Mouse (Mus musculus): ENCODE measurements at regions not wholly inside any gene's neighbourhood (a gene's known extent, or its start where the extent isn't known, plus 50 kb on each side); places are given as distances from the start of the nearest gene placed in this dataset.

- in situ Hi-C loops (cut with MboI; ENCODE audit: low pct_ligation_motif_present, low pct_unique_long_range_greater_than_20kb, low sequenced_read_pairs) (no loop called here), dilution Hi-C loops (cut with MboI; ENCODE audit: extremely low pct_ligation_motif_present, extremely low pct_unique_long_range_greater_than_20kb, low sequenced_read_pairs) (no loop called here)
- no peak overlapping the region for H3K4me2 ChIP-seq (ENCODE audit: insufficient read depth, low read depth, poor library complexity, severe bottlenecking)
- no peaks in the 10 kb centered on the region for H3K79me2 ChIP-seq (replicated peaks; ENCODE audit: control insufficient read depth, extremely low read depth, insufficient read depth, poor library complexity, severe bottlenecking)
- peaks cover 77% of the 10 kb centered on the region for H3K9me3 ChIP-seq (replicated peaks; ENCODE audit: low read length)
- TF ChIP-seq CTCF (conservative IDR thresholded peaks at IDR 0.05 in 1 of 2, IDR thresholded peaks at IDR 0.05 in 1 of 2; ENCODE audit: low read depth in 2 of 2, low read length in 2 of 2) = no peak
- TF ChIP-seq ZNF384 (IDR thresholded peaks at IDR 0.05; ENCODE audit: low read depth, low read length) = no peak
- no peak for TF ChIP-seq ZMIZ1 (IDR thresholded peaks at IDR 0.05; ENCODE audit: low read depth, low read length)
- TF ChIP-seq MYC (IDR thresholded peaks at IDR 0.05; ENCODE audit: low read depth, low read length) = no peak
- no peak for TF ChIP-seq KAT2A (IDR thresholded peaks at IDR 0.05; ENCODE audit: insufficient replicate concordance, low read length)
- TF ChIP-seq MEF2A (IDR thresholded peaks at IDR 0.05; ENCODE audit: borderline replicate concordance, low read depth, low read length) = no peak
- no peak for TF ChIP-seq JUND (conservative IDR thresholded peaks at IDR 0.05; ENCODE audit: low read depth, low read length)
- no peak for TF ChIP-seq CHD1 (IDR thresholded peaks at IDR 0.05; ENCODE audit: low read depth, low read length)
- no peak for TF ChIP-seq ETS1 (conservative IDR thresholded peaks at IDR 0.05; ENCODE audit: low read depth, low read length)
- H3K27ac ChIP-seq (ENCODE audit: insufficient read depth, low read depth) = no peak overlapping the region
- H3K4me3 ChIP-seq (replicated peaks in 1 of 3; ENCODE audit: low read depth in 2 of 3, low read length in 2 of 3, poor library complexity in 1 of 3) = no peak overlapping the region
- H3K9ac ChIP-seq (ENCODE audit: insufficient read depth, low read depth) = no peak overlapping the region
- no peaks in the 10 kb centered on the region for H3K27me3 ChIP-seq (replicated peaks)
- H3K4me1 ChIP-seq (ENCODE audit: control insufficient read depth in 1 of 2, insufficient read depth in 2 of 2) = no peaks in the 10 kb centered on the region
- DNase-seq (ENCODE audit: extremely low read depth) = no peak
- no peaks in the 10 kb centered on the region for H3K36me3 ChIP-seq (replicated peaks in 1 of 2; ENCODE audit: control insufficient read depth in 1 of 2, insufficient read depth in 1 of 2, low read length in 1 of 2)
These were observed 122.6 kb downstream of the Gas1 start for GRCm38 (mm10) chr13:60054531-60054930.

GRCm38 (mm10) chr13:60054081-60054480 is 123.1 kb downstream of the Gas1 start:
- no peak overlapping the region for H3K4me3 ChIP-seq (replicated peaks in 1 of 3; ENCODE audit: low read depth in 2 of 3, low read length in 2 of 3, poor library complexity in 1 of 3)
- in situ Hi-C loops (cut with MboI; ENCODE audit: low pct_ligation_motif_present, low pct_unique_long_range_greater_than_20kb, low sequenced_read_pairs) = no loop called here

More at GRCm38 (mm10) chr13:60054081-60054480, 123.1 kb downstream of the Gas1 start:
- no peak overlapping the region for H3K27ac ChIP-seq (ENCODE audit: insufficient read depth, low read depth)
- H3K36me3 ChIP-seq (replicated peaks in 1 of 2; ENCODE audit: control insufficient read depth in 1 of 2, insufficient read depth in 1 of 2, low read length in 1 of 2) = no peaks in the 10 kb centered on the region
- H3K4me2 ChIP-seq (ENCODE audit: insufficient read depth, low read depth, poor library complexity, severe bottlenecking) = no peak overlapping the region
- TF ChIP-seq HCFC1 (IDR thresholded peaks at IDR 0.05; ENCODE audit: low read depth, low read length) (no peak), PAX5 (IDR thresholded peaks at IDR 0.05; ENCODE audit: low read length) (no peak), BHLHE40 (IDR thresholded peaks at IDR 0.05; ENCODE audit: low read depth, low read length) (no peak), EP300 (IDR thresholded peaks at IDR 0.05; ENCODE audit: low read length) (no peak), SIN3A (IDR thresholded peaks at IDR 0.05; ENCODE audit: low read length) (no peak), KAT2A (IDR thresholded peaks at IDR 0.05; ENCODE audit: insufficient replicate concordance, low read length) (no peak), MEF2A (IDR thresholded peaks at IDR 0.05; ENCODE audit: borderline replicate concordance, low read depth, low read length) (no peak), TCF12 (IDR thresholded peaks at IDR 0.05; ENCODE audit: low read depth, low read length) (no peak), GABPA (IDR thresholded peaks at IDR 0.05; ENCODE audit: insufficient replicate concordance, low read depth, low read length) (no peak), UBTF (IDR thresholded peaks at IDR 0.05; ENCODE audit: low read depth, low read length) (no peak), USF1 (IDR thresholded peaks at IDR 0.05; ENCODE audit: low read depth, low read length) (no peak), RAD21 (IDR thresholded peaks at IDR 0.05; ENCODE audit: low read depth, low read length) (no peak), CTCF (conservative IDR thresholded peaks at IDR 0.05 in 1 of 2, IDR thresholded peaks at IDR 0.05 in 1 of 2; ENCODE audit: low read depth in 2 of 2, low read length in 2 of 2) (no peak), MYC (IDR thresholded peaks at IDR 0.05; ENCODE audit: low read depth, low read length) (no peak), NELFE (IDR thresholded peaks at IDR 0.05; ENCODE audit: low read depth, low read length) (no peak), MXI1 (IDR thresholded peaks at IDR 0.05; ENCODE audit: low read depth, low read length) (no peak)
- no peak overlapping the region for H3K9ac ChIP-seq (ENCODE audit: insufficient read depth, low read depth)
- H3K79me2 ChIP-seq (replicated peaks; ENCODE audit: control insufficient read depth, extremely low read depth, insufficient read depth, poor library complexity, severe bottlenecking) = no peaks in the 10 kb centered on the region
- no peak for DNase-seq (ENCODE audit: extremely low read depth)
- dilution Hi-C loops (cut with MboI; ENCODE audit: extremely low pct_ligation_motif_present, extremely low pct_unique_long_range_greater_than_20kb, low sequenced_read_pairs) = no loop called here
- peaks cover 79% of the 10 kb centered on the region for H3K9me3 ChIP-seq (replicated peaks; ENCODE audit: low read length)
- H3K27me3 ChIP-seq (replicated peaks) = no peaks in the 10 kb centered on the region
- no peaks in the 10 kb centered on the region for H3K4me1 ChIP-seq (ENCODE audit: control insufficient read depth in 1 of 2, insufficient read depth in 2 of 2)

Data from CH12.LX (cell line).